Mouse (Mus musculus): ENCODE measurements around the gene Eefsec.

The Eefsec gene

GRCm38 (mm10) chr6:88210182-88210581, 236.2 kb downstream of the Eefsec start:
- no peak for DNase-seq (ENCODE audit: low spot score in 2 of 2)

GRCm38 (mm10) chr6:88209453-88209852, 236.9 kb downstream of the Eefsec start:
- no peak for DNase-seq (ENCODE audit: low spot score in 2 of 2)

GRCm38 (mm10) chr6:88208321-88208720, 238.0 kb downstream of the Eefsec start:
- no peak for DNase-seq (ENCODE audit: low spot score in 2 of 2)

GRCm38 (mm10) chr6:88207403-88208033, 238.8 kb downstream of the Eefsec start:
- DNase-seq (ENCODE audit: low spot score in 2 of 2), result no peak
